Mouse (Mus musculus) heart, embryonic 13.5 days (tissue): ENCODE results near the gene Chd2. TPM values are rescaled to one million over a fixed set of nuclear protein-coding genes. Genes with fewer than 3 reads are reported as not detected.

ENCODE experiments used
- ATAC-seq: fragments of 200-750 bp; cut with Nextera tagmentation; 2 replicates; pipeline ENCODE4 v1.8.0; 2017; ENCODE audit warnings: moderate TSS enrichment; ENCODE audit not compliant: insufficient number of reproducible peaks, low FRiP score, low TSS enrichment; ENCODE audit errors: extremely low read depth
- H3K27ac ChIP-seq: fragments of 300-500 bp; sonication (generic); replicated peaks from 2 replicates; pipeline ENCODE4 v1.5.1; 2015; ENCODE audit warnings: moderate library complexity, mild to moderate bottlenecking, inconsistent platforms
- H3K27me3 ChIP-seq: fragments of 300-500 bp; sonication (generic); replicated peaks from 2 replicates; pipeline ENCODE4 v1.6.1; 2015; ENCODE audit warnings: mild to moderate bottlenecking, inconsistent platforms
- H3K36me3 ChIP-seq: fragments of 300-500 bp; sonication (generic); 2 replicates; pipeline ENCODE4 v1.6.1; 2015; ENCODE audit warnings: mild to moderate bottlenecking, inconsistent platforms
- H3K4me1 ChIP-seq: fragments of 300-500 bp; sonication (generic); 2 replicates; pipeline ENCODE4 v1.6.1; 2015; ENCODE audit warnings: inconsistent platforms
- H3K4me2 ChIP-seq: fragments of 300-500 bp; sonication (generic); 2 replicates; pipeline ENCODE4 v1.6.1; 2015; ENCODE audit warnings: inconsistent platforms, mild to moderate bottlenecking, moderate library complexity
- H3K4me3 ChIP-seq: fragments of 300-500 bp; sonication (generic); 2 replicates; pipeline ENCODE4 v1.5.1; 2015; ENCODE audit warnings: moderate library complexity, mild to moderate bottlenecking, inconsistent platforms
- H3K9ac ChIP-seq: fragments of 300-500 bp; sonication (generic); 2 replicates; pipeline ENCODE4 v1.6.1; 2015; ENCODE audit warnings: inconsistent platforms, mild to moderate bottlenecking, moderate library complexity
- H3K9me3 ChIP-seq: fragments of 300-500 bp; sonication (generic); 2 replicates; pipeline ENCODE4 v1.6.1; 2016; ENCODE audit warnings: inconsistent platforms
- WGBS: fragments of 180-500 bp; shearing (Covaris S2); methylation state at CpG from one replicate; pipeline ENCODE4 v1.1.7; 2015; ENCODE audit warnings: mixed read lengths; 5-methylcytosine and 5-hydroxymethylcytosine counted together
- polyA plus RNA-seq: library from polyadenylated mRNA; unstranded; fragments of >200 nt; fragmentation: Nextera tagmentation; extraction: Ambion mirVana; gene quantifications from 2 replicates; pipeline ENCODE4 v1.2.1, GENCODE M21; 2015

Gene Chd2
- polyA plus RNA-seq, 1 experiment from 2014 or later: 31.3 TPM

GRCm38 (mm10) chr7:73478157-73479058 is 63.2 kb downstream of the Chd2 start:
- Histone ChIP-seq H3K9ac (no peak overlapping the region), H3K9me3 (no peaks in the 10 kb centered on the region), H3K4me2 (no peak overlapping the region), H3K27me3 (no peaks in the 10 kb centered on the region), H3K4me3 (no peak overlapping the region), H3K4me1 (peaks cover 33% of the 10 kb centered on the region), H3K36me3 (peaks cover 95% of the 10 kb centered on the region), H3K27ac (peak overlapping the region; percentile 73)
- 76% methylated on average over 11 of the region's 11 CpGs for WGBS
- ATAC-seq: no peak

GRCm38 (mm10) chr7:73467741-73468140 is 73.9 kb downstream of the Chd2 start:
- H3K4me3 ChIP-seq: no peak overlapping the region
- no peak overlapping the region for H3K4me2 ChIP-seq
- no peaks in the 10 kb centered on the region for H3K27me3 ChIP-seq
- 95% methylated on average over 3 of the region's 3 CpGs for WGBS
- 0 out of 2 replicates have a peak, but pooled peaks cover 7% of the 10 kb centered on the region for H3K4me1 ChIP-seq
- H3K36me3 ChIP-seq: peaks cover 93% of the 10 kb centered on the region
- H3K9me3 ChIP-seq: no peaks in the 10 kb centered on the region
- ATAC-seq: no peak
- H3K27ac ChIP-seq: no peak overlapping the region
- no peak overlapping the region for H3K9ac ChIP-seq

- no peak overlapping the region for H3K9ac ChIP-seq
- no peaks in the 10 kb centered on the region for H3K27me3 ChIP-seq
- WGBS: 80% methylated on average over 2 of the region's 2 CpGs
- H3K4me3 ChIP-seq: no peak overlapping the region
- H3K9me3 ChIP-seq: no peaks in the 10 kb centered on the region
- H3K27ac ChIP-seq: no peak overlapping the region
- no peak overlapping the region for H3K4me2 ChIP-seq
- peaks cover 95% of the 10 kb centered on the region for H3K36me3 ChIP-seq
- ATAC-seq: no peak
- H3K4me1 ChIP-seq: 0 out of 2 replicates have a peak, but pooled peaks cover 7% of the 10 kb centered on the region
These were observed 78.1 kb downstream of the Chd2 start for GRCm38 (mm10) chr7:73463546-73463945.

GRCm38 (mm10) chr7:73454113-73454512 is 87.5 kb downstream of the Chd2 start:
- H3K4me1 ChIP-seq: peaks cover 16% of the 10 kb centered on the region
- H3K9me3 ChIP-seq: no peaks in the 10 kb centered on the region
- no peak for ATAC-seq
- no peak overlapping the region for H3K9ac ChIP-seq
- WGBS: 88% methylated on average over 12 of the region's 12 CpGs
- H3K27me3 ChIP-seq: no peaks in the 10 kb centered on the region
- H3K27ac ChIP-seq: no peak overlapping the region
- no peak overlapping the region for H3K4me2 ChIP-seq
- H3K4me3 ChIP-seq: no peak overlapping the region
- peaks cover 98% of the 10 kb centered on the region for H3K36me3 ChIP-seq

GRCm38 (mm10) chr7:73452187-73452808 is 89.3 kb downstream of the Chd2 start:
- Histone ChIP-seq H3K9ac (no peak overlapping the region), H3K27me3 (no peaks in the 10 kb centered on the region), H3K9me3 (no peaks in the 10 kb centered on the region), H3K36me3 (peaks cover 98% of the 10 kb centered on the region), H3K4me1 (peaks cover 16% of the 10 kb centered on the region), H3K27ac (peak overlapping the region; percentile 20; the same call in 1 of the 2 replicates), H3K4me3 (no peak overlapping the region), H3K4me2 (no peak overlapping the region)
- no peak for ATAC-seq
- 82% methylated on average over 3 of the region's 3 CpGs for WGBS

GRCm38 (mm10) chr7:73451594-73451993 is 90.0 kb downstream of the Chd2 start:
- H3K27me3 ChIP-seq: no peaks in the 10 kb centered on the region
- peaks cover 16% of the 10 kb centered on the region for H3K4me1 ChIP-seq
- no peaks in the 10 kb centered on the region for H3K9me3 ChIP-seq
- WGBS: 95% methylated on average over 4 of the region's 4 CpGs
- no peak overlapping the region for H3K4me2 ChIP-seq
- H3K9ac ChIP-seq: no peak overlapping the region
- no peak overlapping the region for H3K27ac ChIP-seq
- peaks cover 98% of the 10 kb centered on the region for H3K36me3 ChIP-seq
- no peak overlapping the region for H3K4me3 ChIP-seq
- no peak for ATAC-seq

- no peak overlapping the region for H3K4me2 ChIP-seq
- WGBS: 94% methylated on average over 4 of the region's 4 CpGs
- H3K9ac ChIP-seq: no peak overlapping the region
- H3K27me3 ChIP-seq: no peaks in the 10 kb centered on the region
- H3K36me3 ChIP-seq: peaks cover 100% of the 10 kb centered on the region
- no peaks in the 10 kb centered on the region; the same call in 1 of the 2 replicates for H3K9me3 ChIP-seq
- H3K4me3 ChIP-seq: no peak overlapping the region
- no peak for ATAC-seq
- peaks cover 11% of the 10 kb centered on the region for H3K4me1 ChIP-seq
- H3K27ac ChIP-seq: no peak overlapping the region
These were observed 99.4 kb downstream of the Chd2 start for GRCm38 (mm10) chr7:73442246-73442645.

GRCm38 (mm10) chr7:73441802-73442201 is 99.8 kb downstream of the Chd2 start:
- no peak for ATAC-seq
- Histone ChIP-seq H3K27me3 (no peaks in the 10 kb centered on the region), H3K4me3 (no peak overlapping the region), H3K4me1 (peaks cover 15% of the 10 kb centered on the region), H3K27ac (no peak overlapping the region), H3K36me3 (peaks cover 99% of the 10 kb centered on the region), H3K9me3 (no peaks in the 10 kb centered on the region; the same call in 1 of the 2 replicates), H3K9ac (no peak overlapping the region), H3K4me2 (no peak overlapping the region)
- WGBS: 98% methylated on average over 3 of the region's 3 CpGs

GRCm38 (mm10) chr7:73435685-73436084 is 105.9 kb downstream of the Chd2 start:
- H3K4me2 ChIP-seq: no peak overlapping the region
- H3K9me3 ChIP-seq: no peaks in the 10 kb centered on the region
- no peak overlapping the region for H3K4me3 ChIP-seq
- H3K27ac ChIP-seq: no peak overlapping the region
- WGBS: 76% methylated on average over 12 of the region's 12 CpGs
- peaks cover 86% of the 10 kb centered on the region for H3K36me3 ChIP-seq
- no peak overlapping the region for H3K9ac ChIP-seq
- peaks cover 40% of the 10 kb centered on the region for H3K4me1 ChIP-seq
- H3K27me3 ChIP-seq: no peaks in the 10 kb centered on the region
- ATAC-seq: no peak

- no peak for ATAC-seq
- no peaks in the 10 kb centered on the region for H3K27me3 ChIP-seq
- WGBS: 88% methylated on average over 2 of the region's 2 CpGs
These were observed 107.3 kb downstream of the Chd2 start for GRCm38 (mm10) chr7:73434336-73434677.

GRCm38 (mm10) chr7:73433637-73434335 is 107.8 kb downstream of the Chd2 start:
- Histone ChIP-seq H3K27me3 (no peaks in the 10 kb centered on the region), H3K4me3 (no peak overlapping the region), H3K9me3 (no peaks in the 10 kb centered on the region), H3K9ac (no peak overlapping the region), H3K4me1 (peaks cover 40% of the 10 kb centered on the region), H3K36me3 (peaks cover 86% of the 10 kb centered on the region), H3K4me2 (no peak overlapping the region), H3K27ac (peak overlapping the region; percentile 45)
- 84% methylated on average over 6 of the region's 6 CpGs for WGBS
- no peak for ATAC-seq

More at GRCm38 (mm10) chr7:73434336-73434677, 107.3 kb downstream of the Chd2 start:
- no peak overlapping the region for H3K27ac ChIP-seq
- H3K4me2 ChIP-seq: no peak overlapping the region
- H3K9ac ChIP-seq: no peak overlapping the region
- H3K4me3 ChIP-seq: no peak overlapping the region
- no peaks in the 10 kb centered on the region for H3K9me3 ChIP-seq
- H3K4me1 ChIP-seq: peaks cover 40% of the 10 kb centered on the region
- H3K36me3 ChIP-seq: peaks cover 86% of the 10 kb centered on the region
